Mouse (Mus musculus): ENCODE results near the gene Gm11237.
"Not testable (repeated sequence)": the region's sequence is repeated elsewhere in the genome, so short reads cannot be mapped to it uniquely, and the experiment has no call there.

GRCm38 (mm10) chr4:73661864-73662263, 39.1 kb downstream of the Gm11237 start:
- TF ChIP-seq CHD2 (IDR thresholded peaks at IDR 0.05; ENCODE audit: low read depth, low read length); MAFK (IDR thresholded peaks at IDR 0.05; ENCODE audit: insufficient read depth, low read depth, low read length); ZC3H11A (IDR thresholded peaks at IDR 0.05; ENCODE audit: borderline replicate concordance, low read depth, low read length); ZNF384 (IDR thresholded peaks at IDR 0.05; ENCODE audit: low read depth, low read length): not testable (repeated sequence)

Measured in ES-E14 (cell line).